Mouse (Mus musculus) monocyte, adult 5-6 weeks (primary cell): ENCODE measurements around the gene Dnajb4. TPM values are rescaled to one million over a fixed set of nuclear protein-coding genes. Genes with fewer than 3 reads are reported as not detected.
"Not testable (repeated sequence)": the region's sequence is repeated elsewhere in the genome, so short reads cannot be mapped to it uniquely, and the experiment has no call there.

ENCODE experiments used
- ATAC-seq: fragments of 153-309, 156-312 bp; replicated peaks from 2 replicates; pipeline ENCODE4 v1.8.0; 2017; ENCODE audit warnings: mild to moderate bottlenecking; ENCODE audit not compliant: low TSS enrichment, insufficient number of reproducible peaks, severe bottlenecking, poor library complexity, low FRiP score
- total RNA-seq: library from RNA; stranded (forward); fragments of 200-1000, 200-491, 200-594 nt; gene quantifications from 3 replicates; pipeline ENCODE4 v1.2.3, GENCODE M21; 2017

Dnajb4 gene
- total RNA-seq, 1 experiment from 2014 or later = 114 TPM

DNA sequence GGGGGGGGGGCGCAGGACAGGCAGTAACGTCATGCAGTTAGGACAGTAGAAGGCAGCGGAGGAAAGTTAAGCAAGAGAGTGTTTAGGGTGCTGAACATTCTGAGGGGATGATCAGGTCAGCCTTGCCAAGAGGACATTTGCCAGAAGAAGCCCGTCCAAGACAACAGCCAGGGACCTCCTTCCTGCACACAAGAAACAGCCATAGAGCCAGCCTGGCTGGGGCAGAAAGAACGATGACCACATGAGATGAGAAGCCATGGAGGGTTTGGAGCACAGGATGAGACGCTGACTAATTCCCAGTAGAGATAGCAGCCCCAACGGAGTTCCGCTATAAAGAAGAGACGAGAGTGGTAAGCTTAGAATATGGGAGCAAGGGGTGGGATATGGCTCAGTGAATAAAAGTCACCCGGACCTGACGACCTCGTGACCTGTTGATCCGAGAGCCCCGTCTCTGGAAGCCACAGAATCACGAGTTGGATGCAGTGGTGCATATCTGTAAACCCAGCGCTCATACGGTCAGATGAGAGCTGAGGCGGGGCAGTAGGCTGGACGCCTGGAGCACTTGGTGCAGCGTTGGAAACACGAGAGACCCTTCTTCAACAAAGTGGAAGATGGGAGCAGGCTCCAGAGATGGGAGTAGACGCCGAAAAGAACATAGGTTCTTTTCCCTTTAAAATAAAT lies 53.1 kb downstream of the Dnajb4 start:
- ATAC-seq = no peak

- no peak for ATAC-seq
Observed at GRCm38 (mm10) chr3:152155296-152155948, 54.7 kb downstream of the Dnajb4 start.

DNA sequence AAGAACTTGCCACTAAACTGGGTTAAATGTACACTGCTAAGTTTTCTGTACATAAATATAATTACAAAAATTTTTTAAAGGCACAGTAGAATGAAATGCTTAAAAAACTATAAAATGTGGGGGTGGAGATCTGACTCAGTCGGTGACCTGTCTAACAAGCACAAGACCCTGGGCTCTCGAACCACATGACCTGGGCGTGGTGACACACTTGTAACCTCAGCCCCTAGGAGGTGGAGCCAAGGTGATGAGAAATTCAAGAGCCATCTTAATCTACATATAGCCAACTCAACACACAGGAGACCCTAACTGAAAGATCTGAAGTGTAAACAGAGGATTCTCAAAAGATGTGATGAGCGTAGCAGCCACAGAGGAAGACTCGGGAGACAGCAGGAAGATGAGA lies 56.0 kb downstream of the Dnajb4 start:
- no peak for ATAC-seq

DNA sequence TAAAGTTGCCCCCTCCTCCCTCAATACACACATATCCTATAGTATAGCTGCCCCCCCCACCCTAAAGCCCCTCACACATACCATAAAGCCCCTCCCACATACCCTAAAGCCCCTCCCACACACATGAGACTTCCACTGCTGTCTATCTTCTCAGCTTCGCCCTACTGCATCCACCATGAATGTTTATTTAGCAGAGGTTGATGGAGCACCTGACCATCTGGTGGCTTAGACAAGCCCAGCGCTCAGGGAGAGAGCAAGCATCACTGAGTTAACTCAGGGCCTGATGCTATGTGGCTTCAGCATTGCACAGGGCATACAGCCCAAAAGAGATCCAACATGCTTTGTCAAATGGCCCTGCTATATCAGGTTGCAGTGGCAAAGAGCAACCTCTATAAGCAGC lies 57.0 kb downstream of the Dnajb4 start:
- ATAC-seq = no peak

GRCm38 (mm10) chr3:152152483-152152804 lies 57.7 kb downstream of the Dnajb4 start:
- no peak for ATAC-seq

- no peak for ATAC-seq
Observed at GRCm38 (mm10) chr3:152151725-152152482, 58.2 kb downstream of the Dnajb4 start.

- ATAC-seq = 0 out of 2 replicates have a peak, but pooled peaks have one; percentile 1
Observed at GRCm38 (mm10) chr3:152149863-152150262, 60.2 kb downstream of the Dnajb4 start.

GRCm38 (mm10) chr3:152149449-152149848 lies 60.7 kb downstream of the Dnajb4 start:
- peak; percentile 70 for ATAC-seq

- no peak for ATAC-seq
Observed at GRCm38 (mm10) chr3:152147085-152147831, 62.8 kb downstream of the Dnajb4 start.

- no peak for ATAC-seq
Observed at GRCm38 (mm10) chr3:152145186-152145585, 64.9 kb downstream of the Dnajb4 start.

DNA sequence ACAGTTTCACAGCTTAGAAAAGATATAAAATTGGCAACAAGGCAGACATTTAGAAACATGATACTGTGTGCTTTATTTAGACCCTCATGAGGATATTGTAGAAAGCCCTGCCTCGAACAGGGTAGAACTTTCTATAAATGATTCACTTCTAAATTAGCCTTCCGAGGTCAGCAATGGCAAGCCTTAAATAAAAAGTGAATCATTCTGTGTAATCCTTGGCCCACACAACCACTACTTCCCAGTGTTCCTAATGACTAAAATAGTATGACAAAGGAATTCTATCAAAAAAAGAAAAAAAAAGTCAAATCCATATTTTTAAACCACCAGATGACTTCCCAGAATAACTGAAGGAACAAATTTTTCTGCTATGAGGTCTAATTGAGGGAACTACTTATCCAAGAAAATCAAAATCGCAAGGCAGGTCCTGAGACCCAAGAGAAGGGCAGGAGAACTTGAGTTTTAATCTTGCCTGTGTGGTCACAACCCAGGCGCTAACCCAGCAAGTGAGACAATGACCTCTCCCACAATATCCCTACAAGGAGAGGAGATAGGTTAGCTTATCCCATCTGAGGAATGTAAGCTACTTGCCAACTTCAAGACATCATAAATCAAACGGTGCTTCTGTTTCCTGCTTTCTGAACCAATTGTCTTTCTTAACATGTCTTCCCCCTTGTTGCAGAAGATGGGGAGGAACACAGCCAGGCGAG lies 67.0 kb downstream of the Dnajb4 start:
- ATAC-seq = no peak

GRCm38 (mm10) chr3:152142146-152142545 lies 68.0 kb downstream of the Dnajb4 start:
- ATAC-seq = no peak

DNA sequence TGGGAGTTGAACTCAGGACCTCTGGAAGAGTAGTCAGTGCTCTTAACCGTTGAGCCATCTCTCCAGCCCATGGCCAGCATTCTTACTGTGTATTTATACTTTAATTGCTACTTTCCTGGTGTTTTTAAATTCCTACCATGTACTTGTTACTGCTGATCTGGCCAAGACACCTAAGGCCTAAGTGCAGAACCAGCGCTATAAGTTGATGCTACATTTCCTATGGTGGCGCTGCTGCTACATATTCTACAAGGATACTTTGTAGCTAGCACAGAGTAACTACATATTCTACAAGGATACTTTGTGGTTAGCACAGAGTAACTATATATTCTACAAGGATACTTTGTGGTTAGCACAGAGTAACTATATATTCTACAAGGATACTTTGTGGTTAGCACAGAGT lies 70.8 kb downstream of the Dnajb4 start:
- ATAC-seq = not testable (repeated sequence)

GRCm38 (mm10) chr3:152136106-152136505 lies 74.0 kb downstream of the Dnajb4 start:
- not testable (repeated sequence) for ATAC-seq

DNA sequence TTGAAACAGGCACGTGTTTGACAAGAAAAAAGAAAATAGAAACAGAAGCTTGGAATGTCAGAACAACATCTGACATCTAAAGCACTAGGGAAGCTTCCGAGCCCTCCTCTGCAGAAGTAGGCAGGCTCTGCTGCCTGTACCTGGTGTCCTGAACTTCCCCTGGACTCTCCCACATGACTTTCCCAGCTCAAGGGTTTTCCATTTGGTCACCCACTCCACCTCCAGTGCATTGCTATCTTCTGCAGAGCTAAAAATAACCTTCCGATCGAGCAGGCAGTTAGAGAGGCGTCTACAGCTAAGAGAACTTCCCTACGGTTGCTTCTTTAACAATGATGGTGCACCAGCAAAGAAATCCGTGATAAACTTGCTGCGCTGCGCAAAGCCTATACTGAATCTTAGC lies 76.5 kb downstream of the Dnajb4 start:
- ATAC-seq = no peak

DNA sequence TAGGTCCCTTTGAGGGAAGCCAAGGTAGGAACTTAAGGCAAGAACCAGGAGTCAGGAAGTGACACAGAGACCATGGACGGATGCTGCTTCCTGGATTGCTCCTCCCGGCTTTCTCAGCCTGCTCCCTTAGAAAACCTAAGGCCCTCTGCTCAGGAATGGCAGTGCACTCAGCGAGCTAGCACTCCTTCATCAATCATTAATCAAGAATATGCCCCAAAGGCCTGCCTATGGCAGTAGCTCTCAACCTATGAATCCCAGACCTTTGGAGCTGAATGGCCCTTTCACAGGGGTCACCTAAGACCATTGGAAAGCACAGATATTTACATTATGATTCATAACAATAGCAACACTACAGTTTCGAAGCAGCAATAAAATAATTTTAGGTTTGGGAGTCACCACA lies 79.1 kb downstream of the Dnajb4 start:
- no peak for ATAC-seq

GRCm38 (mm10) chr3:152129426-152129825 lies 80.7 kb downstream of the Dnajb4 start:
- not testable (repeated sequence) for ATAC-seq

DNA sequence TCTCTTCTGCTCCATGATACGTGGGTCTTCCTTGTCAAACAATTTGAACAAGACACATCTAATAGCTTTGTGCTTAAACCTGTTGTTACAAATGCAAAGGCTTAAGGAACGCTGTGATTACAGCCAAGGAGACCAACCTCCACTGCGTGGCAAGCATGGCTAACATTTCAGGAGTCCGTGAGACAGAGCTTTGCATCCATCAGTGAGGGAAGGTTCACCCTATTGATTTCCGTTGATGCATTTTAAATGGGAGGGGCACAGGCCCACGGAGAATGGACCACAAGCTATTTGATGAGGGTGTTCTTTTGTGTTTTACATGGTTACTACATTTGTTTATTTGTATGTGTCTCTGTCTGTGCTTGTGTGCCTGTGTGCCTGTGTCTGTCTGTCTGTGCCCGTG lies 81.5 kb downstream of the Dnajb4 start:
- no peak for ATAC-seq
